Mouse (Mus musculus) brain, embryonic 14.5 days (tissue): Measurements from ENCODE around the gene Krtap1-3.

Experiments
- CTCF ChIP-seq: fragments of 200-500 bp; IDR thresholded peaks from 2 replicates; pipeline ENCODE4 v1.5.1; 2012; ENCODE audit warnings: inconsistent platforms, mild to moderate bottlenecking, moderate library complexity, borderline replicate concordance; ENCODE audit not compliant: insufficient read depth, insufficient read length; ENCODE audit errors: extremely low read depth
- POLR2A ChIP-seq: fragments of 200-500 bp; IDR thresholded peaks from 2 replicates; pipeline ENCODE4 v1.6.1; 2012; ENCODE audit warnings: mild to moderate bottlenecking, inconsistent platforms, borderline replicate concordance; ENCODE audit not compliant: poor library complexity, insufficient read depth, insufficient read length, severe bottlenecking; ENCODE audit errors: extremely low read depth

- no peak for TF ChIP-seq CTCF
- no peak for TF ChIP-seq POLR2A
These were observed 34.9 kb downstream of the Krtap1-3 start for GRCm38 (mm10) chr11:99556195-99556594.
